Mouse (Mus musculus) CH12.LX (cell line): ENCODE results near the gene Hist1h2af. TPM values are rescaled to one million over a fixed set of nuclear protein-coding genes. Genes with fewer than 3 reads are reported as not detected.

Source experiments
- DNase-seq: peaks from one replicate; pipeline ENCODE4 v3.0.0-alpha.2; 2013; ENCODE audit errors: extremely low read depth
- H3K27ac ChIP-seq: 2 replicates; pipeline ENCODE4 v1.5.1; 2012; ENCODE audit warnings: low read depth, mild to moderate bottlenecking, control low read depth, moderate library complexity; ENCODE audit not compliant: insufficient read depth
- H3K27me3 ChIP-seq: replicated peaks from 2 replicates; pipeline ENCODE3; 2012; ENCODE audit warnings: inconsistent platforms
- H3K36me3 ChIP-seq, 2 experiments: replicated peaks in 1 of 2; 2 replicates each; pipeline versions ENCODE3 to v1.6.1; 2012; ENCODE audit warnings: inconsistent platforms in 1 of 2, low read length in 1 of 2, mild to moderate bottlenecking in 1 of 2, mixed read lengths in 1 of 2, moderate library complexity in 1 of 2; ENCODE audit not compliant: control insufficient read depth in 1 of 2, insufficient read depth in 1 of 2
- H3K4me1 ChIP-seq, 2 experiments: 2 replicates each; pipeline ENCODE4 v1.6.1; 2012; ENCODE audit warnings: inconsistent platforms in 1 of 2, moderate library complexity in 1 of 2; ENCODE audit not compliant: insufficient read depth in 2 of 2, control insufficient read depth in 1 of 2
- H3K4me2 ChIP-seq: 2 replicates; pipeline ENCODE4 v1.6.1; 2012; ENCODE audit warnings: low read depth, mild to moderate bottlenecking, control low read depth; ENCODE audit not compliant: poor library complexity, insufficient read depth, severe bottlenecking
- H3K4me3 ChIP-seq, 3 experiments: fragments of 150-350 bp in 1 of 3; sonication (generic) in 1 of 3; replicated peaks in 1 of 3; 2 replicates each; pipeline versions ENCODE3 to v1.5.1; 2011 to 2012; ENCODE audit warnings: low read depth in 2 of 3, low read length in 2 of 3, mild to moderate bottlenecking in 2 of 3, moderate library complexity in 2 of 3, control low read depth in 1 of 3, improper control_type of control experiment in 1 of 3, inconsistent platforms in 1 of 3, mixed read lengths in 1 of 3; ENCODE audit not compliant: poor library complexity in 1 of 3
- H3K79me2 ChIP-seq: replicated peaks from 2 replicates; pipeline ENCODE4 v1.6.1; 2012; ENCODE audit warnings: mild to moderate bottlenecking, moderate library complexity; ENCODE audit not compliant: control insufficient read depth, poor library complexity, insufficient read depth, severe bottlenecking; ENCODE audit errors: extremely low read depth
- H3K9ac ChIP-seq: 2 replicates; pipeline ENCODE4 v1.6.1; 2012; ENCODE audit warnings: low read depth, mild to moderate bottlenecking, control low read depth, moderate library complexity; ENCODE audit not compliant: insufficient read depth
- H3K9me3 ChIP-seq: replicated peaks from 2 replicates; pipeline ENCODE3; 2012; ENCODE audit warnings: low read length, inconsistent platforms, mixed read lengths
- BHLHE40 ChIP-seq: IDR thresholded peaks from 2 replicates; pipeline ENCODE4 v1.6.1; 2011; ENCODE audit warnings: mild to moderate bottlenecking, low read depth, low read length, improper control_type of control experiment
- CHD1 ChIP-seq: IDR thresholded peaks from 2 replicates; pipeline ENCODE4 v1.6.1; 2012; ENCODE audit warnings: low read depth, low read length, improper control_type of control experiment, inconsistent platforms
- CHD2 ChIP-seq: IDR thresholded peaks from 2 replicates; pipeline ENCODE4 v1.6.1; 2011; ENCODE audit warnings: low read length, improper control_type of control experiment
- E2F4 ChIP-seq: IDR thresholded peaks from 2 replicates; pipeline ENCODE4 v1.6.1; 2011; ENCODE audit warnings: low read depth, low read length, improper control_type of control experiment; ENCODE audit not compliant: insufficient replicate concordance
- ELF1 ChIP-seq: IDR thresholded peaks from 2 replicates; pipeline ENCODE4 v1.6.1; 2014; ENCODE audit warnings: low read depth, mild to moderate bottlenecking, inconsistent platforms, low read length, improper control_type of control experiment
- ETS1 ChIP-seq: conservative IDR thresholded peaks from 2 replicates; pipeline ENCODE4 v1.6.1; 2012; ENCODE audit warnings: low read depth, mild to moderate bottlenecking, inconsistent platforms, low read length, improper control_type of control experiment, moderate library complexity
- HCFC1 ChIP-seq: IDR thresholded peaks from 2 replicates; pipeline ENCODE4 v1.6.1; 2012; ENCODE audit warnings: low read depth, mild to moderate bottlenecking, inconsistent platforms, low read length, improper control_type of control experiment
- IRF4 ChIP-seq: IDR thresholded peaks from 2 replicates; pipeline ENCODE4 v1.6.1; 2014; ENCODE audit warnings: low read depth, mild to moderate bottlenecking, inconsistent platforms, low read length, improper control_type of control experiment
- JUN ChIP-seq: IDR thresholded peaks from 2 replicates; pipeline ENCODE4 v1.6.1; 2011; ENCODE audit warnings: low read depth, mild to moderate bottlenecking, low read length, improper control_type of control experiment, moderate library complexity; ENCODE audit not compliant: insufficient read depth
- JUND ChIP-seq: conservative IDR thresholded peaks from 2 replicates; pipeline ENCODE4 v1.6.1; 2011; ENCODE audit warnings: low read depth, low read length, improper control_type of control experiment
- KAT2A ChIP-seq: IDR thresholded peaks from 2 replicates; pipeline ENCODE4 v1.6.1; 2012; ENCODE audit warnings: low read length, improper control_type of control experiment, inconsistent platforms; ENCODE audit not compliant: insufficient replicate concordance
- MAZ ChIP-seq: IDR thresholded peaks from 2 replicates; pipeline ENCODE4 v1.6.1; 2012; ENCODE audit warnings: low read depth, mild to moderate bottlenecking, inconsistent platforms, low read length, improper control_type of control experiment, moderate library complexity
- MEF2A ChIP-seq: IDR thresholded peaks from 2 replicates; pipeline ENCODE4 v1.6.1; 2014; ENCODE audit warnings: low read depth, mild to moderate bottlenecking, inconsistent platforms, low read length, improper control_type of control experiment, borderline replicate concordance
- MYC ChIP-seq: IDR thresholded peaks from 2 replicates; pipeline ENCODE4 v1.6.1; 2011; ENCODE audit warnings: low read depth, mild to moderate bottlenecking, improper control_type of control experiment, low read length
- POLR2A ChIP-seq: IDR thresholded peaks from 2 replicates; pipeline ENCODE4 v1.6.1; 2011; ENCODE audit warnings: low read depth, mild to moderate bottlenecking, improper control_type of control experiment, low read length
- POLR2AphosphoS2 ChIP-seq: IDR thresholded peaks from 2 replicates; pipeline ENCODE4 v1.6.1; 2011; ENCODE audit warnings: low read depth, low read length, improper control_type of control experiment
- RAD21 ChIP-seq: IDR thresholded peaks from 2 replicates; pipeline ENCODE4 v1.6.1; 2011; ENCODE audit warnings: low read depth, mild to moderate bottlenecking, low read length, improper control_type of control experiment, moderate library complexity
- USF1 ChIP-seq: IDR thresholded peaks from 2 replicates; pipeline ENCODE4 v1.6.1; 2014; ENCODE audit warnings: low read depth, mild to moderate bottlenecking, inconsistent platforms, low read length, improper control_type of control experiment
- ZMIZ1 ChIP-seq: IDR thresholded peaks from 2 replicates; pipeline ENCODE4 v1.6.1; 2012; ENCODE audit warnings: low read depth, mild to moderate bottlenecking, inconsistent platforms, low read length, improper control_type of control experiment
- ZNF384 ChIP-seq: IDR thresholded peaks from 2 replicates; pipeline ENCODE4 v1.6.1; 2012; ENCODE audit warnings: low read depth, low read length, improper control_type of control experiment, inconsistent platforms
- dilution Hi-C: fragments of 300-500 bp; cut with MboI; formaldehyde crosslinking; loops from 2 replicates; pipeline ENCODE4 v1.14.3; 2020; ENCODE audit warnings: low sequenced_read_pairs; ENCODE audit not compliant: extremely low pct_unique_long_range_greater_than_20kb, extremely low pct_ligation_motif_present
- in situ Hi-C: fragments of 300-500 bp; cut with MboI; formaldehyde crosslinking; loops from 3 replicates; pipeline ENCODE4 v1.14.3; 2019; ENCODE audit warnings: low sequenced_read_pairs, low pct_ligation_motif_present, low pct_unique_long_range_greater_than_20kb, mixed read lengths
- polyA plus RNA-seq: library from polyadenylated mRNA; unstranded; fragments of >175 nt; gene quantifications from 2 replicates; pipeline ENCODE4 v1.2.1, GENCODE M21; 2012; ENCODE audit warnings: low read depth; ENCODE audit not compliant: insufficient read length
- total RNA-seq, 2 experiments: library from RNA; depleted of rRNA; stranded (reverse); fragments of 300-350 nt in 1 of 2; fragments of >200 nt in 1 of 2; gene quantifications; 2 replicates each; pipeline ENCODE4 v1.2.3; 2012 to 2014

The Hist1h2af gene
- total and polyA plus RNA-seq, 3 experiments = 57.1 to 932 (median 68.6) TPM

GRCm38 (mm10) chr13:23576906-23577639 lies 43.4 kb downstream of the Hist1h2af start:
- dilution Hi-C loops (no loop called here), in situ Hi-C loops (no loop called here)
- DNase-seq = no peak
- Histone ChIP-seq H3K4me2 (peak overlapping the region; percentile 58; the same call in 1 of the 2 replicates), H3K36me3 (no peaks in the 10 kb centered on the region), H3K9ac (peak overlapping the region; percentile 88), H3K27ac (peak overlapping the region; percentile 77), H3K4me3 (peak overlapping the region; percentile 19 to 69 (median 46)), H3K4me1 (peaks cover 0 to 23% of the 10 kb centered on the region in 2 experiments; a peak in 2 of 4 replicates), H3K27me3 (no peaks in the 10 kb centered on the region), H3K9me3 (no peaks in the 10 kb centered on the region), H3K79me2 (no peaks in the 10 kb centered on the region)
- no peak for TF ChIP-seq ZNF384
- no peak for TF ChIP-seq MAZ
- TF ChIP-seq ZMIZ1 = no peak
- no peak for TF ChIP-seq MYC
- TF ChIP-seq CHD1 = no peak
- no peak for TF ChIP-seq JUND
- no peak for TF ChIP-seq ELF1
- TF ChIP-seq USF1 = no peak
- no peak for TF ChIP-seq E2F4

GRCm38 (mm10) chr13:23577835-23578234 lies 44.1 kb downstream of the Hist1h2af start:
- Histone ChIP-seq H3K36me3 (no peaks in the 10 kb centered on the region), H3K4me3 (no peak overlapping the region), H3K4me2 (no peak overlapping the region), H3K4me1 (peaks cover 0 to 25% of the 10 kb centered on the region in 2 experiments; a peak in 2 of 4 replicates), H3K9me3 (no peaks in the 10 kb centered on the region), H3K9ac (no peak overlapping the region)
- DNase-seq = no peak
- in situ Hi-C loops = no loop called here
- no peak for TF ChIP-seq HCFC1
- TF ChIP-seq, all 38 proteins: peak for 0
- no peaks in the 10 kb centered on the region for H3K27me3 ChIP-seq
- no peaks in the 10 kb centered on the region for H3K79me2 ChIP-seq
- dilution Hi-C loops = no loop called here
- no peak overlapping the region for H3K27ac ChIP-seq

- H3K27ac ChIP-seq = peak within 1 kb of the TSS; percentile 92
- H3K4me2 ChIP-seq = peak within 1 kb of the TSS; percentile 69
- peak within 1 kb of the TSS; percentile 35 to 65 (median 39) for H3K4me3 ChIP-seq
- H3K27me3 ChIP-seq = no peaks in the 10 kb centered on the region
- dilution Hi-C loops = no loop called here
- H3K9me3 ChIP-seq = no peaks in the 10 kb centered on the region
- H3K36me3 ChIP-seq = no peaks in the 10 kb centered on the region
- in situ Hi-C loops = no loop called here
- H3K9ac ChIP-seq = peak within 1 kb of the TSS; percentile 43
- DNase-seq = peak; percentile 97
- peaks cover 3 to 40% of the 10 kb centered on the region in 2 experiments for H3K4me1 ChIP-seq
- no peaks in the 10 kb centered on the region for H3K79me2 ChIP-seq
- 0 out of 2 replicates have a peak, but pooled peaks have one; percentile 19 for TF ChIP-seq ETS1
- peak; percentile 74; the same call in 1 of the 2 replicates for TF ChIP-seq MEF2A
- no peak for TF ChIP-seq MYC
- peak; percentile 99 for TF ChIP-seq POLR2A
- peak; percentile 99 for TF ChIP-seq E2F4
- TF ChIP-seq MAZ = 0 out of 2 replicates have a peak, but pooled peaks have one; percentile 66
- TF ChIP-seq CHD2 = no peak; the same call in 1 of the 2 replicates
- TF ChIP-seq ZMIZ1 = peak; percentile 100
- TF ChIP-seq RAD21 = no peak
- TF ChIP-seq BHLHE40 = peak; percentile 56
- TF ChIP-seq POLR2AphosphoS2 = peak; percentile 100
- no peak for TF ChIP-seq ZNF384
- TF ChIP-seq KAT2A = 0 out of 2 replicates have a peak, but pooled peaks have one; percentile 42
- no peak for TF ChIP-seq USF1
- TF ChIP-seq JUN = no peak
- TF ChIP-seq IRF4 = peak; percentile 70
Observed at GRCm38 (mm10) chr13:23581408-23582218, 47.9 kb downstream of the Hist1h2af start, which contains the start of gene Hist1h4d. Gene Hist1h4d (plus strand): TSS chr13:23581598.
